Mouse (Mus musculus): ENCODE data around the gene Hist1h3i. TPM values are rescaled to one million over a fixed set of nuclear protein-coding genes. Genes with fewer than 3 reads are reported as not detected.
A peak's percentile ranks its signal among the peaks of the same experiment; 100 is the strongest.
"Not testable (repeated sequence)": the region's sequence is repeated elsewhere in the genome, so short reads cannot be mapped to it uniquely, and the experiment has no call there.

Gene Hist1h3i
- polyA plus RNA-seq, 1 experiment from 2014 or later: 137 TPM

- H3K27me3 ChIP-seq: no peaks in the 10 kb centered on the region
- H3K9me3 ChIP-seq: no peaks in the 10 kb centered on the region
- peak overlapping the region; percentile 98 for H3K27ac ChIP-seq
- no peaks in the 10 kb centered on the region for H3K36me3 ChIP-seq
- whole genome bisulfite sequencing: 31% methylated on average over 6 of the region's 6 CpGs
- peak overlapping the region; percentile 84; the same call in 1 of the 2 replicates for H3K9ac ChIP-seq
- ATAC-seq (ENCODE audit: borderline replicate concordance, extremely low read depth, low FRiP score, low TSS enrichment): no peak
- peak overlapping the region; percentile 90 for H3K4me2 ChIP-seq
- peak overlapping the region; percentile 65 for H3K4me3 ChIP-seq
- peaks cover 35% of the 10 kb centered on the region for H3K4me1 ChIP-seq
Observed at GRCm38 (mm10) chr13:21781021-21781555, 2.1 kb downstream of the Hist1h3i start.

- Histone ChIP-seq H3K36me3 (no peaks in the 10 kb centered on the region), H3K27ac (peak within 1 kb of the TSS; percentile 98), H3K4me2 (peak within 1 kb of the TSS; percentile 90), H3K9me3 (no peaks in the 10 kb centered on the region), H3K27me3 (no peaks in the 10 kb centered on the region), H3K9ac (peak within 1 kb of the TSS; percentile 84), H3K4me3 (peak within 1 kb of the TSS; percentile 65), H3K4me1 (peaks cover 26% of the 10 kb centered on the region)
- WGBS: under 1% methylated on average over 44 of the region's 44 CpGs
- ATAC-seq (ENCODE audit: borderline replicate concordance, extremely low read depth, low FRiP score, low TSS enrichment): peak; percentile 64
Observed at GRCm38 (mm10) chr13:21779767-21780731, 3.1 kb downstream of the Hist1h3i start, which contains the start of gene Hist1h1b. TSS of gene Hist1h1b (minus strand) at chr13:21780625.

GRCm38 (mm10) chr13:21778814-21779766 is 4.1 kb downstream of the Hist1h3i start:
- Histone ChIP-seq H3K9ac (peak overlapping the region; percentile 84), H3K36me3 (no peaks in the 10 kb centered on the region), H3K27ac (peak overlapping the region; percentile 98), H3K27me3 (no peaks in the 10 kb centered on the region), H3K4me3 (peak overlapping the region; percentile 65), H3K4me1 (peaks cover 18% of the 10 kb centered on the region), H3K4me2 (peak overlapping the region; percentile 90), H3K9me3 (no peaks in the 10 kb centered on the region)
- ATAC-seq (ENCODE audit: borderline replicate concordance, extremely low read depth, low FRiP score, low TSS enrichment): peak; percentile 73
- WGBS: 2% methylated on average over 33 of the region's 33 CpGs

GRCm38 (mm10) chr13:21755707-21756106 is 27.5 kb downstream of the Hist1h3i start:
- no peaks in the 10 kb centered on the region for H3K9me3 ChIP-seq
- H3K4me2 ChIP-seq: peak overlapping the region; percentile 38
- H3K27me3 ChIP-seq: no peaks in the 10 kb centered on the region
- no peak overlapping the region for H3K27ac ChIP-seq
- H3K36me3 ChIP-seq: no peaks in the 10 kb centered on the region
- H3K4me3 ChIP-seq: 0 out of 2 replicates have a peak overlapping the region, but pooled peaks have one; percentile 17
- H3K9ac ChIP-seq: no peak overlapping the region
- ATAC-seq (ENCODE audit: borderline replicate concordance, extremely low read depth, low FRiP score, low TSS enrichment): no peak
- 49% methylated on average over 1 of the region's 1 CpGs for WGBS
- peaks cover 26% of the 10 kb centered on the region for H3K4me1 ChIP-seq

GRCm38 (mm10) chr13:21754294-21755001 is 28.7 kb downstream of the Hist1h3i start:
- Histone ChIP-seq H3K9ac (peak overlapping the region; percentile 55), H3K4me1 (peaks cover 28% of the 10 kb centered on the region), H3K4me3 (peak overlapping the region; percentile 47), H3K27ac (peak overlapping the region; percentile 96), H3K4me2 (peak overlapping the region; percentile 70)
- WGBS: under 1% methylated on average over 15 of the region's 26 CpGs
- not testable (repeated sequence) for ATAC-seq (ENCODE audit: borderline replicate concordance, extremely low read depth, low FRiP score, low TSS enrichment); H3K27me3 ChIP-seq; H3K9me3 ChIP-seq; H3K36me3 ChIP-seq

GRCm38 (mm10) chr13:21753524-21754285 is 29.5 kb downstream of the Hist1h3i start, which contains the start of the genes Hist1h2ak and Hist1h2bn:
TSS of gene Hist1h2ak (minus strand) at chr13:21753827.
TSS of gene Hist1h2bn (plus strand) at chr13:21754123.
- under 1% methylated on average over 49 of the region's 50 CpGs for WGBS
- peak within 1 kb of the TSS; percentile 70 for H3K4me2 ChIP-seq
- peak within 1 kb of the TSS; percentile 55 for H3K9ac ChIP-seq
- H3K36me3 ChIP-seq, H3K27me3 ChIP-seq, H3K9me3 ChIP-seq: not testable (repeated sequence)
- peak within 1 kb of the TSS; percentile 47 for H3K4me3 ChIP-seq
- peak; percentile 92 for ATAC-seq (ENCODE audit: borderline replicate concordance, extremely low read depth, low FRiP score, low TSS enrichment)
- H3K4me1 ChIP-seq: peaks cover 29% of the 10 kb centered on the region
- peak within 1 kb of the TSS; percentile 96 for H3K27ac ChIP-seq

- Histone ChIP-seq H3K4me1 (peaks cover 33% of the 10 kb centered on the region), H3K4me3 (peak overlapping the region; percentile 47), H3K9ac (peak overlapping the region; percentile 55), H3K4me2 (peak overlapping the region; percentile 70), H3K27ac (peak overlapping the region; percentile 96), H3K9me3 (no peaks in the 10 kb centered on the region), H3K27me3 (no peaks in the 10 kb centered on the region), H3K36me3 (no peaks in the 10 kb centered on the region)
- ATAC-seq (ENCODE audit: borderline replicate concordance, extremely low read depth, low FRiP score, low TSS enrichment): peak; percentile 7; the same call in 1 of the 2 replicates
- WGBS: under 1% methylated on average over 10 of the region's 10 CpGs
Observed at GRCm38 (mm10) chr13:21753051-21753523, 30.1 kb downstream of the Hist1h3i start.

- 18% methylated on average over 3 of the region's 3 CpGs for WGBS
- H3K36me3 ChIP-seq: no peaks in the 10 kb centered on the region
- no peaks in the 10 kb centered on the region for H3K27me3 ChIP-seq
- peak overlapping the region; percentile 96 for H3K27ac ChIP-seq
- no peak for ATAC-seq (ENCODE audit: borderline replicate concordance, extremely low read depth, low FRiP score, low TSS enrichment)
- no peaks in the 10 kb centered on the region for H3K9me3 ChIP-seq
- H3K4me3 ChIP-seq: peak overlapping the region; percentile 0; the same call in 1 of the 2 replicates
- peak overlapping the region; percentile 70 for H3K4me2 ChIP-seq
- H3K9ac ChIP-seq: no peak overlapping the region; the same call in 1 of the 2 replicates
- peaks cover 36% of the 10 kb centered on the region for H3K4me1 ChIP-seq
Observed at GRCm38 (mm10) chr13:21752356-21752755, 30.8 kb downstream of the Hist1h3i start.

GRCm38 (mm10) chr13:21751827-21752226 is 31.3 kb downstream of the Hist1h3i start:
- no peak for ATAC-seq (ENCODE audit: borderline replicate concordance, extremely low read depth, low FRiP score, low TSS enrichment)
- Histone ChIP-seq H3K27ac (peak overlapping the region; percentile 96), H3K36me3 (no peaks in the 10 kb centered on the region), H3K27me3 (no peaks in the 10 kb centered on the region), H3K4me1 (peaks cover 40% of the 10 kb centered on the region), H3K9ac (no peak overlapping the region), H3K4me2 (peak overlapping the region; percentile 70; the same call in 1 of the 2 replicates), H3K9me3 (no peaks in the 10 kb centered on the region), H3K4me3 (0 out of 2 replicates have a peak overlapping the region, but pooled peaks have one; percentile 0)
- 46% methylated on average over 3 of the region's 3 CpGs for WGBS

- peak overlapping the region; percentile 55; the same call in 1 of the 2 replicates for H3K27ac ChIP-seq
- H3K36me3 ChIP-seq: no peaks in the 10 kb centered on the region
- H3K27me3 ChIP-seq: no peaks in the 10 kb centered on the region
- no peaks in the 10 kb centered on the region for H3K9me3 ChIP-seq
- no peak overlapping the region for H3K4me2 ChIP-seq
- H3K9ac ChIP-seq: no peak overlapping the region
- ATAC-seq (ENCODE audit: borderline replicate concordance, extremely low read depth, low FRiP score, low TSS enrichment): no peak
- no peak overlapping the region for H3K4me3 ChIP-seq
- H3K4me1 ChIP-seq: peaks cover 40% of the 10 kb centered on the region
Observed at GRCm38 (mm10) chr13:21751417-21751816, 31.8 kb downstream of the Hist1h3i start.
